Mouse (Mus musculus) olfactory bulb, adult 2 months (tissue): ENCODE results near the gene Vmn2r116. TPM values are rescaled to one million over a fixed set of nuclear protein-coding genes. Genes with fewer than 3 reads are reported as not detected.
"Not testable (repeated sequence)": the region's sequence is repeated elsewhere in the genome, so short reads cannot be mapped to it uniquely, and the experiment has no call there.

Experiments
- H3K27ac ChIP-seq: fragments of 200-500 bp; 2 replicates; pipeline ENCODE4 v1.5.1; 2012; ENCODE audit warnings: low read depth, low read length; ENCODE audit not compliant: insufficient read depth
- H3K4me1 ChIP-seq: fragments of 200-500 bp; 2 replicates; pipeline ENCODE4 v1.6.1; 2012; ENCODE audit warnings: low read length; ENCODE audit not compliant: control insufficient read depth, insufficient read depth
- H3K4me3 ChIP-seq: fragments of 200-500 bp; 2 replicates; pipeline ENCODE4 v1.5.1; 2012; ENCODE audit warnings: mild to moderate bottlenecking, low read depth, low read length, moderate library complexity; ENCODE audit not compliant: insufficient read depth
- CTCF ChIP-seq: fragments of 200-500 bp; IDR thresholded peaks from 2 replicates; pipeline ENCODE4 v1.5.1; 2012; ENCODE audit warnings: low read depth, mild to moderate bottlenecking, low read length, moderate library complexity; ENCODE audit not compliant: insufficient read depth
- POLR2A ChIP-seq: fragments of 200-500 bp; IDR thresholded peaks from 2 replicates; pipeline ENCODE4 v1.6.1; 2012; ENCODE audit warnings: mild to moderate bottlenecking, low read depth, low read length, moderate library complexity; ENCODE audit not compliant: insufficient read depth
- WGBS: fragments of 180-500 bp; shearing (Covaris S2); methylation state at CpG from one replicate; pipeline ENCODE4 v1.1.7; 2018; 5-methylcytosine and 5-hydroxymethylcytosine counted together
- polyA plus RNA-seq: library from polyadenylated mRNA; stranded (reverse); fragments of >200 nt; gene quantifications from 2 replicates; pipeline ENCODE4 v1.2.4, GENCODE M21; 2012; ENCODE audit warnings: low replicate concordance; ENCODE audit not compliant: missing spikeins, insufficient read depth, insufficient read length

Vmn2r116 gene
- not detected in 2 replicates for polyA plus RNA-seq

DNA sequence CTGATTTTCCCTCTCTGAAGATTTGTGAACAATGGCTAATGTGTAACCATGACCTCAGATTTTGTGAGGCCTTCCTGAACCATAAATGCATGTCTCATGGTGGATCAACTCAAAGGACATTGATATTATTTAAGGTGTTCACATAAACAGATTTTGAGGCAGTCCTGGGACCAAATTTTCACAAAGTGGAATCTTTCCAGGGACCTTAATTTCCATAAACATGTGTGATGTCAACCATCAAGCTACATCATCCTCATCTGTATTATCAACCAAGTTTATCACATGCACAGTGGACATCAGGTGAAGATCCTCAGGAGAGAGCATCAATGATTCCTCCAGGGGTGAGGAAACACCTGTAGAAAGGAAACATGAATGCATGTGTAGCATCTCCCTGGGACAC, at the start of gene Vmn2r116:
Gene Vmn2r116, plus strand, starts transcription at position 301 of the 400 bp plus-strand sequence.
- not testable (repeated sequence) for H3K4me1 ChIP-seq, H3K27ac ChIP-seq, H3K4me3 ChIP-seq

DNA sequence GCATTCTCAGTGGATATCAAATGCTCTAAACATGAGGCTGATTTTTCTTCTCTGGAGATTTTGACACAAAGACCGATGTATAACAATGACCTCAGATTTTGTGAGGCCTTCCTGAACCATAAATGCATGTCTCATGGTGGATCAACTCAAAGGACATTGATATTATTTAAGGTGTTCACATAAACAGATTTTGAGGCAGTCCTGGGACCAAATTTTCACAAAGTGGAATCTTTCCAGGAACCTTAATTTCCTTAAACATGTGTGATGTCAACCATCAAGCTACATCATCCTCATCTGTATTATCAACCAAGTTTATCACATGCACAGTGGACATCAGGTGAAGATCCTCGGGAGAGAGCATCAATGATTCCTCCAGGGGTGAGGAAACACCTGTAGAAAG, 41.0 kb upstream of the Vmn2r116 start, which contains the start of gene Vmn2r115:
Gene Vmn2r115, plus strand, starts transcription at position 301 of the 400 bp plus-strand sequence.
- not testable (repeated sequence) for H3K4me1 ChIP-seq, H3K4me3 ChIP-seq, H3K27ac ChIP-seq
- 49% methylated on average over 2 of the region's 2 CpGs for WGBS

DNA sequence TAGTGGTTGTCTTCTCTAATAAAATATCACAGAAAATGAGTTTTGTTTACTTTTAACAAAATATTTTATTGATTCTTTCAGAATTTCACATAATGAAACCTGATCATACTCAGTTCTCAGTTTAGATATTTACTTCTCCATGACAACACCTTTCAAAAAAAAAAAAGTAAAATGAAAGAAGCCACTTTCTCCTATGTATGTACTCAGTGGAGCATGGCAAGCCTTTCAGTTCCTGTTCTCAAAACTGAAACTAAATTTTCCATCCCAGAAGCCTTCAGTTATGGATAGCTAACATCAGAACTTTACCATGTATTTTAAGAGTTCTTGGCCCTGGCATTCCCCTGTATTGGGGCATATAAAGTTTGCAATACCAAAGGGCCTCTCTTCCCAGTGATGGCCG, 32.8 kb upstream of the Vmn2r116 start:
- Histone ChIP-seq H3K27ac (no peak overlapping the region), H3K4me3 (no peak overlapping the region), H3K4me1 (no peaks in the 10 kb centered on the region)
- TF ChIP-seq CTCF (no peak), POLR2A (no peak)
- WGBS, result 68% methylated on average over 1 of the region's 1 CpGs

DNA sequence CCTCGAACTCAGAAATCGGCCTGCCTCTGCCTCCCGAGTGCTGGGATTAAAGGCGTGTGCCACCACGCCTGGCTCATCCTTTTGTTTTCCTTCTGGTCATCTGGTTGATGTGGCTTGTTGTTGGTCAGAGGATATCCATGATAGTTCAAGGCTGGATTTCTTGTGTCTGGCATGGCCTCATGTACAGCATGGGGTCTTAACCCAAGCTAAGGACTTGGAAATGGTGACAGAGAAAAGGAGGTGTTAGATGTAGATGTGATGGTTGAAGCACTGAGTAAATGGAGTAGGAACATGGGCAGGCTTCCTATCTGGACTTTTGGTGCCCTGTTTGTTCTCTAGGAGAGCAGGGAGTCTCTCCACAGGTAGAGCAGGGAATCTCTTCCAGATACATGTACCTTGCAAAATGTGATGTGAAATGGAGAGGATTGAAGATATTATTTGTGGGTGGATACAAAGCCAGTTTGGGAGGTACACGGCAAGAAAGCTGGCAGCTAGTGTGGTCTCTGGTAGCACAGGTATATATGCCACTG, 48.8 kb downstream of the Vmn2r116 start:
- Histone ChIP-seq H3K27ac (no peak overlapping the region), H3K4me1 (no peaks in the 10 kb centered on the region), H3K4me3 (no peak overlapping the region)
- WGBS, result 77% methylated on average over 6 of the region's 6 CpGs
- TF ChIP-seq POLR2A, result no peak
- TF ChIP-seq CTCF, result no peak

Other genes starting within 250 kb of the Vmn2r116 start
- not detected in 2 replicates for gene Zfp40, start 191.4 kb upstream of the Vmn2r116 start, polyA plus RNA-seq
- not detected in 2 replicates for gene Vmn2r114, start 72.1 kb upstream of the Vmn2r116 start, polyA plus RNA-seq
- not detected in 2 replicates for gene Vmn2r115, start 40.9 kb upstream of the Vmn2r116 start, polyA plus RNA-seq
- gene Vmn2r117, start 95.1 kb downstream of the Vmn2r116 start, polyA plus RNA-seq, result not detected in 2 replicates
- gene Zfp213, start 179.6 kb downstream of the Vmn2r116 start, polyA plus RNA-seq, result not detected in 2 replicates
- gene Zfp13, start 214.9 kb downstream of the Vmn2r116 start, polyA plus RNA-seq, result not detected in 2 replicates
- not detected in 2 replicates for gene Zscan10, start 216.3 kb downstream of the Vmn2r116 start, polyA plus RNA-seq